Mouse (Mus musculus) spleen, postnatal 4 days (tissue): ENCODE results near the gene H2-Aa.

ENCODE experiments used
- DNase-seq, 2 experiments: peaks; one replicate each; pipeline ENCODE4 v3.0.0; 2022; ENCODE audit warnings: low spot score in 2 of 2

Gene H2-Aa

GRCm38 (mm10) chr17:34263811-34264371 is 23.7 kb downstream of the H2-Aa start:
- DNase-seq = peak in 1 of 2 experiments; percentile 48

DNA sequence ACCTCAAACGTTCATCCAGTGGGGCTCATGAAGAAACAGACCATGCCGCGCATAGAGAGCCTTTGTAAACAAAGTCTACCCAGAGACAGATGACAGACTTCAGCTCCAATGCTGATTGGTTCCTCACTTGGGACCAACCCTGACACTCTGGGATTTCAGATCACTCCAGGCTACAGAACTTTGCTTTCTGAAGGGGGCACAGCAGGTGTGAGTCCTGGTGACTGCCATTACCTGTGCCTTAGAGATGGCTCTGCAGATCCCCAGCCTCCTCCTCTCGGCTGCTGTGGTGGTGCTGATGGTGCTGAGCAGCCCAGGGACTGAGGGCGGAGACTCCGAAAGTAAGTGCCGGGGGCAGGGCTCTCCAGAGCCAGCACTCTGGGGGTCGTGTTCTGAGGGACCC is 24.6 kb downstream of the H2-Aa start:
- DNase-seq = peak; percentile 70 to 81

DNA sequence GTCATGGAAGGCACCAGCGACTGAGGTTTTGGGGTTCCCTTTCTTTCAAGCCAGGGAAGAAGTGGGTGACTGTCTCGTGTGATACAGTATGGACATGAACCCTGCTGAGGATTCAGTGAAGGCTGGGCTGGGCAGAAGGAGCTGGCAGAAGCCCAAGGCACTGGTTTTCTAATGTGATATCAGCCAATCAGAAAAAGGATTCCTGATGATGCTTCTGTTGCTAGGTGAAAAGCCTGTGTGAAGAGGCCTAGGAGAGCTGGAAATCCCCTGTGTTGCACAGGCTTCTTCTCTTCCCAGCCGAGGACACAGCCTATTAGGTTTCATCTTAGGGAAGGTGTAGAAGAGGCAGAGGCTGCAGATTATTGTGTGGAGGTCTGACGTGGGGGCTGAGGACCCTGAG is 26.1 kb downstream of the H2-Aa start:
- peak; percentile 59 to 70 for DNase-seq

DNA sequence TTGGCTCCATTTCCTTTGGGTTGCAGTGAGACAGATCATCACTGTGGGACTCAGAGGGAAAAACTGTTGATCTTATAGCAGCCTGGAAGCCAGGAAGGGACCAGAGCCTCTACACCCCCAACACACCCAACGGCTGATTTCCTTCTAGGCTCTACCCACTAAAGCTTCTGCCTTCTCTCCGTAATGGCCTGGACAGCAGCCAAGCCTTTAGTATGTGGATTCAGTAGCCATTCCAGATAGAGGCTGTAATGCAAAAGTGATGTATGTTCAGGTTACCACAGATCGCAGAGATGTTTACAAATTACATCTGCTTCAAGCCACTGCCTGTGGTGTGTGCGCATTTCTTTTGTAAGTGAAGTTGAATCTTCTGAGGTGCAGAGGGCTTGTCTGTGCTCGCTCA is 27.1 kb downstream of the H2-Aa start:
- DNase-seq = no peak

DNA sequence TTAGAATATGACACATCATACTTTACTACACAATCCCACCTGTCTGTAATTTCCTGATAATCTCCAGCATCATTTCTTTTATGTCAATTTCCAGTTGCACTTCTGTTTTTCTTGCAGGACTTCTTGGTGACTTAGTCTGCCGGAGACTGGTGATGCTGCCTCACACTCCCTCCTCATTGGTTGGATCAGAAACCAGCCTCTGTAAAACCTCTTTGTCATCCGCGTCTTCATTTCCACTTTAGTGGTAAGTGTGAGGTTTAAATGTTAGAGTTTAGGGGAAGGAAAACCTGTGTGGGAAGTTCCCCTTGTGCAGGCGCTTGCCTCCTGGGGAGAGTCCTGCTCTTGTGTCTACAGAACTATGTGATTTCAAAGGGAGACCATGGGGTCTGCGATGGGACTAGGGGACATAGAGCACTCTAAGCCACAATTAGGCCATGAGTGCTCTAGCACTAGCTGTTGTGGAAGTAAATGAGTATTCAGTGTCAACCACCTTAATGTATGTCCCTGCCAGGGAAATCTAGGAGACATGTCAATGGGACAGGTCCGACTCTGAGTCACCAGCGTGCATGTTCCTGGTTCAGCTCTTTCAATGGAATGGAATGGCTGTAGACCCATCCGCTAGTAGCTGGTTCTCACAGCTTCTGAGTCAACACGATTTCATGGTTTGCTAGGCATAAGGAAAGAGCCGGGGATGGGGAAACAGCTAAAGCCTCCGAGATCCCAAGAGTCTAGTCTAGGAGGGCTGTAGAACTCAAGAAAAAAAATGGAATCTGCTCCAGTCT is 29.8 kb downstream of the H2-Aa start, which contains the start of gene H2-Ab1:
TSS of gene H2-Ab1 (plus strand) at position 96 of the 782 bp plus-strand sequence.
- peak; percentile 83 to 93 for DNase-seq

- DNase-seq = no peak
Measured at GRCm38 (mm10) chr17:34256501-34256900, 31.1 kb downstream of the H2-Aa start.

GRCm38 (mm10) chr17:34251666-34252065 is 36.0 kb downstream of the H2-Aa start:
- peak in 1 of 2 experiments; percentile 53 for DNase-seq

DNA sequence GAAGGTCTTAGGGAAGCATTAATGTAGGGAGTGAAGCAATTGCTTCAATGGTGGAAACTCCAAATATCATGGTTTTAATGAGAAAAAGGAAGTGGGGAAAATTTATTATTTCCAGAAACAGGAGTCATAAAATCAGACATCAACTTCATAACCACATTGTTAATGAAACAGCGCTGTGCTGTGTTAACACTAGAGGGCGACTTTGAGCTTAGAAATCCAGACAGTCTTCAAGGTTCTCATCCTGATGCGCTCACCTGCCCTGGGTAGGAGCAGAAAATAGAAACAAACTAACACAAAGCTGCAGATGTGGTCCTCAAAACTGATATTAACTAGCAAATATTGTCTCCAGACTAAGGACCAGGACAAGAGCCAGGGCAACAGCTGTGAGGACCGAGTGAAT is 37.7 kb downstream of the H2-Aa start:
- DNase-seq = peak; percentile 41 to 70

GRCm38 (mm10) chr17:34249361-34249760 is 38.3 kb downstream of the H2-Aa start:
- peak in 1 of 2 experiments; percentile 50 for DNase-seq

GRCm38 (mm10) chr17:34248764-34249163 is 38.9 kb downstream of the H2-Aa start:
- DNase-seq = peak in 1 of 2 experiments; percentile 57

- peak; percentile 12 to 43 for DNase-seq
Measured at GRCm38 (mm10) chr17:34247047-34247446, 40.6 kb downstream of the H2-Aa start.

DNA sequence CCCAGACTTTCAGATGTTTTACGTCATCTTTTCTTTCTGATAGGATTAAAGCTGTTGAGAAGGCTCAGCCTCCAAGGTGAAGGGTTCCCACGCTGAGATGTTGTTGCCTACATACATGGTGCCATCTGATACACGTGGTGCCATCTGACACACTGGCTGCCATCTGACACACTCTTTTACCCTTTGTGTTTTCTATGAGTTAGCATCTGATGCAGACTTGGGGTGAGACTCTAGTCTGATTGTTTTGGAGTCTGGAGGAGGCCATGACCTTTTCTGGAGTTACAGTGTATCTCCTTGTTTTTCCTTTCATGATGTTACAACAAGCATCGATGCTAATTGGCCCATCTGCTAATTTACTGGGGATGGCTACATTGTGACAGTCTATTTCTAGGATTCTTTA is 43.0 kb downstream of the H2-Aa start:
- DNase-seq = peak; percentile 7 to 30

GRCm38 (mm10) chr17:34240916-34241315 is 46.7 kb downstream of the H2-Aa start:
- peak; percentile 10 to 57 for DNase-seq

DNA sequence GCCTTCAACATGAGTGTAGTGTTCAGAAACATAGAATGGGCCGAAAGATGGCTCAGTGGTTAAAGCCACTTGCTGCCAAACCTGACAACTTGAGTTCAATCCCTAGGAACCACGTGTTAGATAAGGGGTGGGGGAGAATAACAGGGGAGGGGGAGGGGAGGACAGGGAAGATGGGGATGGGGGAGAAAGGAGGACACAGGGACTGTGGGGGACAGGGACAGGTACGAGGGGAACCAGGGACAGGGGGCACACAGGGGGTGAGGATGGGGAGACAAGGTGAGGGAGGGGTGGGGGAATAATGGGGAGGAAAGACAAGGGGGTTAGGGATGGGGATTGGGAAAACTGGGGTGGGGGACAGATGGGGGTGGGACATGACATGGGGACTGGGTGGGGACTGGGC is 47.3 kb downstream of the H2-Aa start:
- DNase-seq = peak; percentile 10 to 55

DNA sequence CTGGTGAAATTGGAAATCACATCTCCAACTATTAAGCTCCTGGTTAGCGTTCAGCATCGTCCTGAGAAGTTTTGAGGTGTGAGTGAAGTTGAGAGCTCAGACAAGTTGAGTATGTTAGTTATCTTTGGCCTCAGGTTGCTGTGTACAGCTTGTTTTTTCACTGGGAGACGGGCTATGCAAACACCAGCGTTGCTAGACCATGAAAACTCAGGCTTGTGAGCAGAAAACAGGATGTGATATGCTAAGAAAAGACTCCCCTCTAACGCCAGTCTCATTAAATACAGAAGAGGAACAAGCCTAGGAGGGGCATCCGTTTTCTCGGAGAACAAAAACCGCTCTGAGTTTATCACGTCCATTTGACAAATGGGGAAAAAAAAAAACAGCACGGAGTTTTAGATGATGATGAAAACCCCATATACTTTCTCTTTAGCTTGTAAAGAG is 48.0 kb downstream of the H2-Aa start:
- peak; percentile 19 to 60 for DNase-seq

- peak; percentile 59 to 67 for DNase-seq
Measured at GRCm38 (mm10) chr17:34238706-34239105, 48.9 kb downstream of the H2-Aa start, which contains the start of gene H2-Ob. TSS of gene H2-Ob (plus strand) at chr17:34238903.

GRCm38 (mm10) chr17:34237741-34238140 is 49.9 kb downstream of the H2-Aa start:
- DNase-seq = peak; percentile 7 to 51

- peak; percentile 9 to 55 for DNase-seq
Measured at GRCm38 (mm10) chr17:34236691-34237090, 50.9 kb downstream of the H2-Aa start.

DNA sequence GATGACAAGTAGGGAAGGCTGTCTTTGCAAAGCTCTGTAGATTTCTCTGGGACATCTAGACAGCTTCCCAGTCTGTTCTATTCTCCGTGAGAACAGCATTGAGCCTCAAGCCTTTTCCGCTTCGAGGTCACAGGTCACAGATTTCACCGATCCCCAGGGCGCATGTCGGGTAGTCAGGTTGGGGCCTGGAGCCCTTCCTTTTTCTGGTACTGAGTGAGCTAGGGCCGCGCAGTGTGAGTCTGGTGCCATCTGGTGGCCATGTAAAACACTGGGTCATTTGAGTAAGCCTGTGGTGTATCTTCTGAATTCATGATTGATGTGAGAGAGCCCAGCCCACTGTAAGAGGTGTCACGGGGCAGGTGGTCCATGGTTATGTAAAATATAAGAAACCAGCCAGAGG is 52.7 kb downstream of the H2-Aa start:
- peak; percentile 80 to 88 for DNase-seq
